Mouse (Mus musculus) cerebellum, adult 8-10 months (tissue): Measurements from ENCODE around the gene BC028528.
"Not testable (repeated sequence)": the region's sequence is repeated elsewhere in the genome, so short reads cannot be mapped to it uniquely, and the experiment has no call there.

Experiments
- DNase-seq: peaks from one replicate; pipeline ENCODE4 v3.0.0; 2022

The BC028528 gene

DNA sequence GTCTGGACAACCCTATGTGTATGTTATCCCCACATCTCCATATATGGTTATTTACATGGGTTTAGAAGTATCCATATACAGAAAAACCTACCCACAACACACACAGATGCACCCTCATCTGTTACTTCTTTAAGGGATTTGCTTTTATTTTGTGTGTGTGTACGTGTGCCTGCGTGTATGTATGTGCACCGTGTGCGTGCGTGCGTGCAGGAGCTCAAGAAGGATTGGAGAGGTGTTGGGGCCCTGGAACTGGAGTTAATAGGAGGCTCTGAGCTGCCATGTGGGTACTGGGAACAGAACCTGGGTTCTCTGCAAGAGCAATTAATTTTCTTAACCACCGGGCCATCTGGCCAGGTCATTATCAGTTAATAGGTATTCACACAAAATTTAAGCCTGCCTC, 19.8 kb downstream of the BC028528 start:
- DNase-seq = no peak

DNA sequence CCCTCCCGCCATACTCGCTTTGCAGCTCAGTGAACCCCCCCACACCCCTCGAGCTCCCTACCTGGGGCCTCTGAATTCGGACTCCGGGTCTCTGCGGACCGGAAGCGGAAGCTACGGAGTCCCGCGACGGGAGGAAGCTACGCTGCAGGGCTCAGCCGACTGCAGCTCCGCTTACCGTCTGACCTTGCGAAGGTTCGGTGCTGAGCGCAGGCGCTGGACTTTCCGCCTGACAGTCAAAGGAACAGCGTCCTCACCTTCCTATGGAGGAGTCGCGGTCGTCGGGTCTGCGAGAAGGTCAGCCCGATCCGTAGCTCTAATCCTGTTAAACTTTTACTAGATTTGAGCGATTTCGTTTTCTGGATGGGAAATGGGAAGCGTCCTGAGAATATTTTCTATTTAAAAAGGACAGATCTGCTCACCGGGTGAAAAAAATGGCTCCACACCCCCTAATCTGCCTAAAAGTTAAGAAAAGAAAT, 20.4 kb downstream of the BC028528 start, which contains the start of gene Mrps21:
Mrps21 (minus strand) TSS at position 128 of the 476 bp plus-strand sequence.
- peak; percentile 79 for DNase-seq

DNA sequence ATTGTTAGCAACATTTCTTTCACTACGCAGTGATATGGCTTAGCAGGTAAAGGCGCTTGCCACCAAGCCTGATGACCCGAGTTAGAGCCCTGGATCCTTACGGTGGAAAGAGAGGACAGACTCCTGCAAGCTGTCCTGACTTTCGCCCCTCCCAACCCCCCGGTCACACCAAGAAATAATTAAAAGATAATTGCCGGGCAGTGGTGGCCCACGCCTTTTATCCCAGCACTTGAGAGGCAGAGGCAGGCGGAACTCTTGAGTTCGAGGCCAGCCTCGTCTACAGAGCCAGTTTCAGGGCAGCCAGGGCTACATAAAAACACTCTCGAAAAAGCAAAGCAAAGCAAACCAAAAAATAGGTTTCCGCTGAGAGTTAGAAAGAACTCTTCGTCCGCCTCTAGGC, 20.8 kb downstream of the BC028528 start:
- DNase-seq = no peak

DNA sequence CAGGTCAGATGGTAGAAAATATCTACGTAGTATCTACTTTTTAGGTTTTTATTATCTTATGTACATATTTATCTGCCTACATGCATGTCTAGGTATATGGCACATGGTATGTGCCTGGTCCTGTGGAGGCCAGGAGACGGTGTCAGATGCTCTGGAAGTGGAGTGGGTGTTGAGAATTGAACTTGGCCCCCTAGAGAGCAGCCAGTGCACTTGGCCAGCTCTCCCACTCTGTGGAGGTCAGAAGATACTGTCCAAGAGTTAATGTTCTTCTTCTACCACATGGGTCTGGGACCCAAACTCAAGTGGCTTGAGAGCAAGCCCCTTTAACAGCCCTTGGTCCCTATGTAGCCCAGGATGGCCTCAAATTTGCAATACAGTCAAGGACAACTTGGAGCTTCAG, 24.4 kb downstream of the BC028528 start:
- no peak for DNase-seq

DNA sequence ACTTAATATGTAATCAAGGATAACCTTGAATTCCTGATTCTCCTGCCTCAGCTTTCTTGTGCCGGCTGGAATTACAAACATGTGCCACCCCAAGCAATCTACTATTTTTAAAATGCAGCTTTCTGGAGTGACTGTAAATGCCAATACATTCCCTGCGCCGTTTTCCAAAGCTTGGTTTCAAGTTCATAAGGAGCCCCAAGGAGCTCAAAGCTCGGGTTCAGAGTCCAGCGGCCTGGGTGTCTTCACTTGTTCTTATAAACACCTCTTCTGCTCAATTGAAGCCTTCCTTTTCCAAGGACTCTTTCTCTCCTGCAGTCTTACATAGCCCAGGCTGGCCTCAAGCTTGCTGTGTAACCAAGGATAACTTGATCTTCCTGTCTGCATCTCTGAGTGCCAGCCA, 25.7 kb downstream of the BC028528 start:
- no peak for DNase-seq

DNA sequence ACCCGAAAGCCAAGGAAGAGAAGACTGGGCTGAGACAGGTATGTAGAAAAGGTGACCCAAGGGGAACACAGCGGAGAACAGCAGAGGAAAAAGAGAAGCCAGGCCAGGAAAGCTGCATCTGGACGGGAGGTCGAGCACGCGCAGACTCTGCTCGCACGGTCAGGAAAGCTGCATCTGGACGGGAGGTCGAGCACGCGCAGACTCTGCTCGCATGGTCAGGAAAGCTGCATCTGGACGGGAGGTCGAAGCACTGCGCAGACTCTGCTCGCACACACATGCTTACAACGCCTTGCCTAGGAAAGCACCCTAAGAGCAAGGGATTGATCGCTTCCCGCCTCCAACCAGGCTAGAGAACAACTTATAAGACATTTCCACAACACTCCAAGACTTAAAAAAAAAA, 26.2 kb downstream of the BC028528 start:
- no peak for DNase-seq

DNA sequence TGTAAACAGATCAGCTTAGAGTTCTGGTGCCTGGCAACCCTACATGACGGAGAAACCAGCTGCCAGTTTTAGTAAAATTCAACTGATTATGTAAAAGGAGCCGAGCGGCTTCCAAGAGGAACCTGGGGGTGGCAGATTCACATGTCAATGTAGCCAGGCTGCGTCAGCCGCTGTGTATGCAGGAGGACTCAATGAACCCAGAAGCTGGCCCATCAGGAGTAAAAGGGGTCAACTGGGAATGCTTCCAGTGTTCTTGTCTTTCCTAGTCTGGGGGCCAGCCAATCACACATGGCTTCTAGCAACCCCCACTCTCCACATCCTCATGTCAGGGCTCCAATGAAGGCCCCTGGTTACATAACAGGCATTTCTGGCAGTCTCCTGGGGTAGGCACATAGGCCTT, 26.8 kb downstream of the BC028528 start:
- no peak for DNase-seq

DNA sequence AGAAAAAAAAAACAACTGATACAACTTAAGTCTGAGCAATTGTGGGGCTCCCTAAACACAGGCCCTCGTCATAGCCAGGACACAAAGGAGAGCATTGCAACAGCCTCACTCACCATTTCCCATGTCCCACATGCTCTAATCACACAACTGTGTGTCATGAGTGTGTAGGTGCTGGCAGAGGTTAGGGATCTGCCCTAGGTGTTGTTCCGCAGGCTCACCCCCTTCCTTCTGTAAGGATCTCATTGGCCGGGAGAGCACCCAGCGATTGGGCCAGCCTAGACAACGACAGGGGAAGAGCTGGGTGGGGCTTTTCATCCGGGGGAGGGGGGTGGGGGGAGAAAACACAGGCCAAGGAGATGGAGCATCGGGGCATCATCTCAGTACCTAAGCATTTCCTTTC, 28.2 kb downstream of the BC028528 start:
- no peak for DNase-seq

DNA sequence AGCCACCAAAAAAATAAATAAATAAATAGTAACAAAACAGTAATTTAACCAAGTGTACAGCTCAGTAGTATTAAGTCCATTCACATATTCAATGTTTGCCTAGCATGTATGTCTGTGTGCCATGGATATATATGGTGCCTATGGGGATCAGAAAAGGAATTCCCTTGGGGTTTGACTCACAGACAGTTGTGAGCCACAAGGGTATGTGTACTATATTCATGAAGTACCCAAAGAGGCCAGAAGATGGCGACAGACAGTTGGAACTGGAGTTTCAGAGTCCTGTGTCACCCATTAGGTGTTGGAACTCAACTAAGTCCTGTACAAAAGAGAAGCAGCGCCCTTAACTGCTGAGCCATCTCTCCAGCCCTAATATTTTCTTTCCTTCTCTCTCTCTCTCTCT, 30.0 kb downstream of the BC028528 start:
- DNase-seq = peak; percentile 63

DNA sequence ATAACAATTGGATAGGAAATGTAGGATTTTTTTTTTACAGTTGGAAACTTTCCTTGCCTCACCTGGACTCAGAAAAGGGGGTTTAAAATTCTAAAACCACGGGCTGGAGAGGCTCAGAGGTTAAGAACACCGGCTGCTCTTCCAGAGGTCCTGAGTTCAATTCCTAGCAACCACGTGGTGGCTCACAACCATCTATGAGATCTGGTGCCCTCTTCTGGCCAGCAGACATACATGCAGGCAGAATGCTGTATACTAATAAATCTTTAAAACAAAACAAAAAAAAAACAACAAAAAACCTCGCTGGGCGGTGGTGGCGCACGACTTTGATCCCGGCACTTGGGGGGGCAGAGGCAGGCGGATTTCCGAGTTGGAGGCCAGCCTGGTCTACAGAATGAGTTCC, 30.6 kb downstream of the BC028528 start:
- DNase-seq = no peak

DNA sequence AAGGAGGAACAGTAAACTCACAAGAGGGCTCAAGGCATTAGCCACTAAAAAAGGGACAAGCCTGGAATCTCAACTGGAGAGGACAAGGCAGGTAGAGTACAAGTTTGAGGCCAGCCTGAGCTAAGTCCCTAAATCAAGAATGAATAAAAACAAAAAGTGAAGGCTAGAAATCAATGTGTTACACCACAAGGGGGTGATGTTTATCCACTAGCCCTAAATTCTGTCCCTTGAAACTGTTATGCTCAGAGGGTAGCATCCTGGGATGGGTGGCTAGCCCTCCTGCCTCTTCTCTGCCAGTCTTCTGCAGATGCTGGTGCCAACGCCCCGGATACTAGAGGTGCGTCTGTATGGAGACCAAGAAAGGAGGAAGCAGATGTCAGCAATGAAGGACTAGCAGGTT, 31.5 kb downstream of the BC028528 start:
- DNase-seq = no peak

DNA sequence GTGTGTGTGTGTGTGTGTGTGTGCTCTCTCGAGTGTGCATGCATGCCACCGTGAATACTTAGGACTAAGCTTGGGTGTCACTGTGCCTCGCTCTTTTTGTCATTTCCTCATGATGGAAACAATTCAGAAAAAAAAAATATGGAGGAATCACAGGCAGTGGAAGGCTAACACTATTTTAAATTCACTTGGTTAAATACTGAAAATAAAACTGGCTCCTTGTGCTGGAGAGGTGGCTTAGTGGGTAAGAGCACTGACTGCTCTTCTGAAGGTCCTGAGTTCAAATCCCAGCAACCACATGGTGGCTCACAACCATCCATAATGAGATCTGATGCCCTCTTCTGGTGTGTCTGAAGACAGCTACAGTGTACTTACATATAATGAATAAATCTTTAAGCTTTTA, 33.5 kb downstream of the BC028528 start:
- not testable (repeated sequence) for DNase-seq

DNA sequence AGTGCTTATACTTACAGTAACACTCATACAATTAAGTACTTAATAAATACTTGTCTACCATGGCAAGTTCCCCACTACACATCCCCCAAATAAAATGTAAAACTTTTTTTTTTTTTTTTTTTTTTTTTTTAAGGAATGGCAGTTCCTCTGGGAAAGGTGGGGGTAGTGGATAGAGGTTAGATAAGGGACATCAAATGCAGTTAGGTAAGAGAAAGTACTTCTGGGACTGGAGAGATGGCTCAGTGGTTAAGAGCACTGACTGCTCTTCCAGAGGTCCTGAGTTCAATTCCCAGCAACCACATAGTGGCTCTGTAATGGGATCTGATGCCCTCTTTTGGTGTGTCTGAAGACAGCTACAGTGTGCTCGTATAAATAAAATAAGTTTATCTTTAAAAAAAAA, 34.8 kb downstream of the BC028528 start:
- not testable (repeated sequence) for DNase-seq

DNA sequence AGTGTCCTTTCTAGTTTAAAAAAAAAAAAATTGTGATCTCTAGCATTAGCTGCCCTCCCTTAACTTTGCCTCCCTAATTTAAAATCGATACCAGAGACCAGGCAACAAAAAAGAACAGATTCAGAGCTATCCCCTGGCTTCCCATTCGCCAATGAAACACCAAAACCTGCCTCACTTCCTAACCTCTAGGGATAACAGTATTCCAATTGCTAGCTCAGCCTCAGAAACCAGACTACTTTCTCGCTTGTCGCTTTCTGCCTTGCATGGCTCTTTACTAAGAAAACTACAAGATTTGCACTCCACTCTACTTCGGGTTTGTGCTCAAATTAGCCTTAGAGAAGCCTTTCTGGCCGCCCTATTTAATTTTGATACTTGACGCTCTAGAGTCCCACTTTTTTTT, 35.7 kb downstream of the BC028528 start:
- DNase-seq = no peak

DNA sequence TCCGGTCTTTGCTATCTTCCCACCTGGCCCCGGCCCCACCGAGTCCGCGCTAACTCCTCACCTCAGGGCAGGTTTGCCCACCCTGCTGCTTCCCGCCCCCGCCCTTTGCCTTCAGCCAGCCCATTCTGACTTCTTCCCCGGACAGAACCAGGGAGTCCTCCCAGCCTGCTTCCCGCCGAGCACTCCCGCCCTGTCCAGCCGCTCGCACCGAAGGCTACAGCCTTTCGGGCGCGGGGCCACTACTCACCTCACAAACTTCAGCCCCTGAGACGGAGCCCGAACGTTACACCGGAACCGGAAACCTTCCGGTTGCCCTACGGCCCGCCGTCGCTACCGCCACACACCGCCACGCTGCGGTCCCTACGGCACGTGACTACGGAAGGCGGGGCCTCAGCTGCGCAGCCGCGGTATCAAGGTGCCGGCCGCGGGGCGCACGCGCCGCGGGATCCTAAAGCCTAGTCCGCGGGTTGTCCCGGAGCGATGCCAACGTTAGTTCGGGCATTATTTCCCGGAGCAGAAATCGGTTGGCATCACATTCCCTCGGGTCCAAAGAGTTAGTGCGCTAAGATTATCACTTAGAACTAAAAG, 36.2 kb downstream of the BC028528 start, which contains the start of gene Prpf3:
Prpf3 (minus strand) TSS at position 384 of the 588 bp plus-strand sequence.
- DNase-seq = peak; percentile 92

DNA sequence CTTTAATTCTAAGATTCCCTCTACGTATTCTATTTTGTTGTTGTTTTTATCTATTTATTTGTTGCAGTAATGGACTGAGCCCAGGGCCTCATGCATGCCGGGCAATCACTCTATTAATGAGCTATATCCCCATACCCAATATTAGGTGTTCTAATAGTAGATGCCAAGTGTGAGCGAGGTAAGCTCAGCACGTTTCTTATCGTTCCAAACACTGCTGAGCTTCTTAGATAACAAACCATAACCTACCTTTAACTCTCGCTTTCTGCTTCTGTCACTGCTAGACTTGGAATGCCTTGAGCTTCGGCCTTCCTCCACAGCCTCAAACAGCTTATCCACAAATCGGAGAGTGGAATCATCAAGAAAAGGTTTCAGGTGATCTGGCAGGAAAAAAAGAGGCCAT, 40.5 kb downstream of the BC028528 start:
- no peak for DNase-seq

DNA sequence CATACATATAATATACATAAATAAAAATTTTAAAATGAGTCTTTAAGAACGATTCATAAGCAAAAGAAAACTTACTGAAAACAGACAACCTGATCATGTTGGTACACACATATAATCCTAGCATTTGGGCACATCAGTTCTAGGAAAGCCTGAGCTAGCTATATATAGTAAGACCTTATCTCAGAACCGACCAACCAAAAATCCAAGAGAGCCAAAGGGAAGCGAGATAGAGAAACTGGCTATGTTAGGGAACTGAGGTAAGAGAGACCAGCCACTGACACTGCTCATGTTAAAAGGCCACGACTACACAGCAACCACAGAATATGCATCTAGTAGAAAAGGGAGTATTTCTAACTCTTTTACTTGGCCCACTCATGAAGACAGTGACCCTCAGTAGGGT, 41.2 kb downstream of the BC028528 start:
- no peak for DNase-seq

DNA sequence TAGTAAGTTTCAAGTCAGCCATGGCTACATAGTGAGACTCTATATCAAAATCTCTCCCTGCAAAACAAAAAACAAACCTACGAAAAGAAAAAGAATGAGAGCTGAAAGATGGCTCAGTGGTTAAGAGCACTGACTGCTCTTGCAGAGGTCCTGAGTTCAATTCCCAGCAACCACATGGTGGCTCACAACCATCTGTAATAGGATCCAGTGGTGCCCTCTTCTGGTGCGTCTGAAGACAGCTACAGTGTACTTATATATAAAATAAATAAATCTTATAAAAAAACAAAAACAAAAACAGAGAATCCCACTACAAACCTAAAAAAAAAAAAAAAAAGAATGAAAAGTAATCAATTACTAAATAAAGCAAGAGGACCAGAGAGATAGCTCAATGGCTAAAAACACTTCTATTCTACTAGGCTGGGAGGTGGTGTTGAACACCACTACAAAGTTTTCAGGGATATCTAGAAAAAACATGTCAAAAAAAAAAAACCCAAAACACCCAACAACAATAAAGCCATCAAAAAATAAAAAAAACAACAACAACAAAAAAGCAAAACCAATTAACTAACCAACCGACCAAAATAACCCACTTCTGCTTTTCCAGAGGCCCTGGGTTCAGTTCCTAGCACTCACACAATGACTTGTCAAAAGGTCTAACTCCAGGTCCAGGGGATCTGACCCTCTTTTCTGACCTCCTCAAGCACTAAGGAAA, 49.1 kb downstream of the BC028528 start:
- no peak for DNase-seq

DNA sequence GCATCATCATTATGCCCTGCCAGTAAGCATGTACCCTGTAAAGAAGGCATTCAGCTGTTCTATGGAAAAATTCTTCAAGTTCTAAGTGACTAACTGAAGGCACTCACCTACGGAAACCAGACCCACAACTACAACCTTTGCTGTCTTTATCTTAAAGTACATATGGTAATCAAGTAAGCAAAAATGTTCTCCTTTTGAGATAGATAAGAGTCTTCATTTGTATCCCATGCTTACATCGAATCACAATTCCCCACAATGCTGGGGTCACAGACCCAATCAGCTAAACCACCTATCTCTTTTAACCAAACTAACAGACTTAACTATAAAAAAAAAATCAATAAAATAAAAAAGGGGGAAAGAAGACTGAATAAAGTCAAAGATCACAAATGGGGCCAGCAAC, 52.6 kb downstream of the BC028528 start:
- no peak for DNase-seq
